Mouse (Mus musculus) left cerebral cortex, adult 2 months (tissue): ENCODE measurements at regions not wholly inside any gene's neighbourhood (a gene's known extent, or its start where the extent isn't known, plus 50 kb on each side); places are given as distances from the start of the nearest gene placed in this dataset.

ENCODE experiments used
- DNase-seq, 2 experiments: peaks; one replicate each; pipeline ENCODE4 v3.0.0; 2021 to 2022; ENCODE audit warnings: low spot score in 2 of 2, mixed read lengths in 1 of 2; ENCODE audit errors: extremely low spot score in 1 of 2
- H3K27ac ChIP-seq: fragments of 200-600 bp; 2 replicates; pipeline ENCODE4 v1.8.1; 2022
- H3K4me3 ChIP-seq: fragments of 200-600 bp; 2 replicates; pipeline ENCODE4 v1.8.1; 2022
- CTCF ChIP-seq: fragments of 200-600 bp; IDR thresholded peaks from 2 replicates; pipeline ENCODE4 v1.8.1; 2022; ENCODE audit warnings: antibody characterized with exemption, mild to moderate bottlenecking, moderate library complexity
- intact Hi-C: fragments of 180-260 bp; cut with DNase I; formaldehyde crosslinking; loops from one replicate; pipeline ENCODE4 v1.15.1; 2025

DNA sequence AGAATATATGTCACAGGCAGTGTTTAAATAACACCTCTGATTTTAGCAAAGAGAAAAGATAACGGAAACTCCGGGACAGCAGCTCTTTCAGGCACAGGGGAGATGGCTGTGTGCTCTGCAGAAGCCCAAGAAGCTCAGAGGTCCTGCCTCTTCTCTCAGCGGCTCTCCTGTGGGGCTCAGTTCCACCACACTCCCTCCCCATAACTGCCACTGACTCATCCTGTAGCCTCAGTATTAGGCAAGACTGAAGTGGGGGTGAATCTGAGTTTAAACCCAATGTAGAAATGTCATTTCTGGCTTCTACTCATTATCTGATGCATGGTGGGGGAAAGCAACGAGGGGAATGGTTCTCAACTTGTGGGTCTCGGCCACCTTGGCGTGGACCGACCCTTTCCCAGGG, 114.3 kb downstream of the Spata18 start:
- intact Hi-C loops, result no loop called here
- Histone ChIP-seq H3K4me3 (no peak overlapping the region), H3K27ac (no peak overlapping the region)
- no peak for DNase-seq
- TF ChIP-seq CTCF, result no peak

DNA sequence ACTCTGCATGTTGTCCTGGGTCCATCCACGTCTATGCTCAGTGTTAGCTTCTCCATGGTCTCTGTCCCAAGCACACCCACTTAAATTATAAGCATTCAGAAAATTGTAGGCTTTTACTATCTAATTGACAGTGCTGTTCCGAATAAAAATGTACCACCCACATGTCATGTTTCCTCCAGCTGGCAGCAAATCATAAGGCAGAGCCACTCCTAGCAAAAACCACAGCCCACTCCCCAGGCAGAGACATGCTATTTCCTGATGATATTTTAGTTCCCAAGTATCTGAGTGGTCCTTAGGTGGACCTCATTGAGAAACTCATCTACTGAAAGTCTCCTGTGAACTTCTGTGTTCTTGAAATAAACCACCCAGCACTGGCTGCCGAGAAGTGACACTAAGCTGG, 117.1 kb downstream of the Spata18 start:
- intact Hi-C loops, result no loop called here
- Histone ChIP-seq H3K27ac (no peak overlapping the region), H3K4me3 (no peak overlapping the region)
- TF ChIP-seq CTCF, result no peak
- no peak for DNase-seq

DNA sequence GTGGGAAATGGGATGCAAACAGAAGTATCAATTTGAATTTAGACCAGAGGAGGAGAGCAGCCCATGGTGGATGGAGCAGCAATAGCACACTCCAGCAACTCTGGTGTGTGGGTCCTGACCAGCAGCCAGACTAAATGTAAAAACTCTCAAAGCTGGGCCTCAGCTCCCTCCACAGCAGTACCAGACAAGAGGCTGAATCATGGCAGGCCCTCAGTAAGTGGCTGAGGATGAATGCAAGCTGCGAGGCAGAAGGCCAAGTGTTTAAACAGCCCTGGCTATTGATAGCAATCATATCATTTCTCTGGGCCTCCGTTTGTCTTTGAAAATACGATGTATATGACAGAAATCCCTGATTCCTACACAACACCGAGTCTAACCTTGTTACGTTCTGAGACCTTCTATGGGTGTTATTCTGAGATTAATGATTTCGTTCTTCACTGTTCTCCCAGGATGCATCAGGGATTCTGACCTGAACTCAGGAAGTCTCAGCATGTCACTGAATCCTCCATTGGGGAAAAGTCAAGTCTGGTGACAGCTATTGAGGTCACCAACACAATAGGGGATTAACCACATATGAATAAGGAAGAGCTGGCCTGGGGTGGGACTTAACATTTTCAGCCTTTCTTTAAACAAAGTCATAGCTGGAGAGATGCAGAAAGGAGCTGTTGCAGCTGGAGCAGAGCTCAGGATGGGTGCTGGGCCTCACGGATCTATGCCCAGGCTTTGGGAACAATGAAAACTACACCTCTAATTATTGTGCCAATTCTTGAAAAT, 124.8 kb downstream of the Spata18 start:
- TF ChIP-seq CTCF, result no peak
- intact Hi-C loops, result no loop called here
- no peak for DNase-seq

DNA sequence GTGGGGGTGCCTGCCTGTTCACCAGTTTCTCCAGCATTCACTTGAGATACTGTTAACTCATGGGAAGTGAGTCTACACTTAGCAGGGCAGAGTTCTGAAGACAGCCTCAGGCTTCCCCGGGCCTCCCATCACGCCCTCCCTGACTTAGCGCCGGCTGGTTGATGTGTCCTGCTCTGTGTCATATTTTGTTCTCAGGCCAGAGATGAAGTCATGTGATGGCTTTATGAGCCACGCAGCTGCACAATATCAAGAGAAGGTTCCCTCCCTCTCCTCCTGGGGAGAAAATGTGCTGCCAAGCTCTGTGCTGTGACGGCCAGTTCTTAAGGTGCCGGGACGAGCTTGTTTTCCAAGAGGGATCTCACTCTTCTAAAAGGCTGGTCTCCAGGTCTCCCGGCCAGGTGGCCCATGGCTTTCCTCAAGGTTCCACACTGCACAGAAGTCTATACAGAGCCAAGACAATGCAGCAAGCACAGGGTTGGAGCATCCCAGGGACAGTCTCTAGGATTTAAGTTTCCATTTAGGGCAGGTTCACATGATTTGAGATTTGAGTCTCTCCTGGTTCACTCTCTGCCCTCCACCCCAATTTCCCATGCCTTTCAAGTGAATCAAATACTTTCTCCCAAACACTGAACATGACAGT, 126.2 kb downstream of the Spata18 start:
- intact Hi-C loops, result no loop called here
- DNase-seq, result no peak
- no peak overlapping the region for H3K27ac ChIP-seq
- H3K4me3 ChIP-seq, result no peak overlapping the region
- TF ChIP-seq CTCF, result no peak

More for the DNA sequence above, 124.8 kb downstream of the Spata18 start:
- no peak overlapping the region for H3K27ac ChIP-seq
- H3K4me3 ChIP-seq, result no peak overlapping the region

DNA sequence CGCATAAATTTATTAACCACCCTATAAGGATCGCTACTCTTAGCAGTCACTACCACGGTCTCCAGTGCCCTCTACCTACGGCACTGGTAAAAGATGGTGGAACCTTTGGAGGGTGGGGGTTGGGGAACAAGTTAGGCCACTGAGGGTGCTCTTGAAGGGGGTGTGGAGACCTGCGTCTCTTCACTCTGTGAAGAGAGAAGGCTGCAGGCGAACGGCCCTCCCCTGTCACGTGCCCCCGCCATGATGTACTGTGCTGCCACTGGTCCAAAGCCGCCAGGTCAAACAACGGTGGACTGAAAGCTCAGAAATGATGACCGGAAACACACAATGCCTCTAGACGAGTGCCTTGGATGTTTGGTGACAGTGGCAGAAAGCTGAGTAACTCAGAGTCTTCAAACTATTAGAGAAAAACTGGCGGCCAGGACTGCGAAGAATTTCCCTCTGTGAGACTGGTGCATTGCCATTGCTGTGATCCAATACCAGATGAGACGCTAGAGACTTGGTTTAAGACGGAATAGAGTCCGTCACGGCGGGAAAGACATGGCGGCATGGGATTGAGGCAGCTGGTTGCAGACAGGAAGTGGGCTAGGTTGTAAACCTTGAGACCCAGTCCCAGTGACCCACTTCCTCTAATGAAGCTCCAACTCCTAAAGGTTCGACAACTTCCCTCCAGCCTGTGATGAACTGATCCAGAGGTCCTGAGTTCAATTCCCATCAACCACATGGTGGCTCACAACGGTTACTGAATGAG, 130.2 kb downstream of the Spata18 start:
- intact Hi-C loops, result no loop called here
- no peak for TF ChIP-seq CTCF
- DNase-seq, result no peak
- no peak overlapping the region for H3K27ac ChIP-seq
- H3K4me3 ChIP-seq, result no peak overlapping the region

DNA sequence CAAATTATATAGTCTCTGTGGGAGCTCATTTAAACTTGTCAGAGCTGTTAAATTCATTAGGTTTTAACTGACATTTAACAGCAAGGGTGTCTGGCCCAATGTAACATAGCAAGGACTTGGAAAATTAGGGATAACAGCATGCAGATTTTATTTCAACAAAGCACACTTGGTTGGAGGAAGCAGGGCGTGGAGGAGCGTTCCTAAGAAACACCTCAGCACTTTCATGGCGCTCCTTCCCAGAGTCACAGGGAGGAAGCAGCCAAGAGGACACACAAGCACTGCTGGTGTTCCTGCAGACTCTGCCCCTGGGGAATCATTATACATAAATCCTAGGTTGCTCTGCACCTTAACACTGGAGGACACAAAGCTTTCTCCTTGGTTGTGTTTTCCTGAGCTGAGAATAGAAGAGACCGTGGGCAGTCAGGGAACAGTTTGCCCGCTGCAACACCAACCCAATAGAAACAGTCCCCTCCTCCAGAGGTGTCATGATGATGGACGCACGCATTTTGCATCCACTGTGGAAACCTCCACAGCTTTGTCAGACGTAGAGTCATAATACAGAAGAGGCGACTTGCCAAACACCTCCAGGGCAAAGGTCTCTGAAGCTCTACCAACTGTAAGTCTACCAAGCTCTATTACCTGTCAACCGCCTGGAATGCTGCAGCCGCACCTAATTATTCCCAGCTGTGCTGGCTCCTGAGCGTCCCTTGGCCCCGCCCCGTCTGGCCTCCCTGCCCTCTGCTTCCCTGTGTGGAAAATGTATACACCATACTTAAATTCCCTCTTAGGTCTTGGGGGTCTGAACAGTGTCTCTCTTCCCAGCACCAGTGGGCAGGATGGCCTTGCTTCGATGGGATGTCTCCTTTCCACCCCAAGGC, 131.3 kb downstream of the Spata18 start:
- DNase-seq, result no peak

DNA sequence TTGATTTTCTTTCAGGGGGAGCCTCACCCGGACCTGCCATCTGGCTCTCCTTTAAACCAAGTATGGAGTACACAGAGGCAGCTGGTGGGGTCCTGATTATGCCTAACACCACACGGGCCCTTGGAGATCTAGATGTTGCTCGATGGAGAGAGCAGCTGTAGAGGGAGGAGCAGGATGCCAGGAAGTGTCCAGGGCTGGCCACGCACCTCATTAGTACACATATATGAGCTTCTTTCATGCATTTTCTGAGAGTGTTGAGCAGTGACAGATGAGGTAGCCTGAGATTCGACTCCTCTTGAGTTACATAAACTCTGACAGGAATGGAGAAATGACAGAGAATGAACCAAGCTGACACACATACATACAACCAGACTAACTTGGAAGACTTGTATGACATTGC, 136.1 kb downstream of the Spata18 start:
- TF ChIP-seq CTCF, result no peak
- intact Hi-C loops, result no loop called here
- Histone ChIP-seq H3K4me3 (no peak overlapping the region), H3K27ac (no peak overlapping the region)
- DNase-seq, result no peak

More for the DNA sequence above, 131.3 kb downstream of the Spata18 start:
- TF ChIP-seq CTCF, result no peak
- intact Hi-C loops, result no loop called here
- no peak overlapping the region for H3K4me3 ChIP-seq
- no peak overlapping the region for H3K27ac ChIP-seq

DNA sequence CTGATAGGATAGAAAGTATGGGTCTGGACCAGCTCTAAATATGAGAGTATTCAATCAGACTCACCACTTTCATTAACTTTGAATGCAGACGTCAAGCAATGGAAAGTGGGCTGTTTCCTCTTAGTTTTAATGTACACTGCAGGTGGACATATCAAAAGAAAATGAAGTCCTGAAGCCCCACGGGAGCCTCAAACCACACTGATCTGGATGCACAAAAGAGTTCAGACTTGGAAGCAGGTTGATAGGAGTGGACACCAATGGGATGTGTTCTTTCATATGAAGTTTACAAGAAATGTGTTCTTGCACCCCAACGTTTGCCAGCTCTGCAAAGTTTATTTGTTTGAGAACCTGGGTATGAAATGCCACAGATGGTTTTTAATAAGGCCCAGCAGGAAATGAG, 141.0 kb downstream of the Spata18 start:
- Histone ChIP-seq H3K4me3 (no peak overlapping the region), H3K27ac (no peak overlapping the region)
- intact Hi-C loops, result no loop called here
- no peak for DNase-seq
- no peak for TF ChIP-seq CTCF

DNA sequence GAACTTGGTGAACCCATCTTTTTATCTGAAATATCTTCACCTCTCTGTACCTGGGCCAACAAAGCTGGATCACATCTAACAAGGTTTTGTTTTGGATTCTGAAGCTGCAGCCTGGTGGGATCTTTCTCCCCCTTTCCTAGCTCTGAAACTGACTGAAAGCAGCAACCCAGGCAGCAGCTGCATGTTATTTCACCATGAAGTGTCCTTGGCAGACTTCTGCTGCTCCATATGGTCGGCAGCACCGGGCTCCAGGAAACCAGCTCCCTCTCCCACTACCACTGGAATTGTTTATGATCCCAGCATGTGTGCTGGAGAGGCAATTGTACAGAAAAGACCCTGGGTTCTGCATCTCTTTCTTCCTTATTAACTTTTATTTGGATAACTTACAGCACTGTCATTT, 145.0 kb downstream of the Spata18 start:
- intact Hi-C loops, result no loop called here
- Histone ChIP-seq H3K27ac (no peak overlapping the region), H3K4me3 (no peak overlapping the region)
- DNase-seq, result no peak
- no peak for TF ChIP-seq CTCF

DNA sequence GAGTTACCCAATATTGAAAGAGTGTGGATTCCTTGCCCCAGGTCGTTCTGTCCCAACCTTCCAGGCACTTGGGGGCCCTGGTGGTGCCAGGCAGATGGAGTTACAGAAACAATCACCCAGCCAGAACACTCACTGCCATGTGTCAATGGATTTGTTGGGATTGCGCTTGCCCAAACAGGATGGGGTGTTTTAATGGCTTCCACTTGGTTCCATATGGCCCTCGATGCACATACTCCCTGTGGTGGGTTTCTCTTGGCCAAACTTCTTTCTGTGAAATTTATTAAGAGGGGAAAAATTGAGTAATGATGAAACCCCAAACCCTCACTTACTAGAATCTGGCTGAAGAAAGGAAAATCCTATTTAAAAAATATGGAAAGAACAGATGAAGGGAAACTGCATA, 146.8 kb downstream of the Spata18 start:
- no peak for DNase-seq
- Histone ChIP-seq H3K4me3 (no peak overlapping the region), H3K27ac (no peak overlapping the region)
- intact Hi-C loops, result no loop called here
- TF ChIP-seq CTCF, result no peak

DNA sequence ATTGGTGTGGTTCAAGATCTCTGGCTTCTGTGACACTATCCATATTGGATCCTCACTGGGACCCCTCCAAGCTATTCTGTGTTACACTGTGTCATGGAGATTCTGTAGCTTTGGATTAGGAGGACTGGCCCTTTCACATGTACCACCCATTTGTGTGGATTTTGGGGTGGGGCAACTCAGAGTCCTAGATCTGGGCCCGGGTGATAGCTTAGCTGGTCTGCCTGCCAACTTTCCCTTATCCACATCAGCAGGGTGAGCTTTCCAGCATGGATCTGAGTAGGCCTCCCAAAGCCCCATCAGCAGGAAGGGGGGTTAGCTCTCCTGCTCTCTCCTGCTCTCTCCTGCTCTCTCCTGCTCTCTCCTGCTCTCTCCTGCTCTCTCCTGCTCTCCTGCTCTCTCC, 152.3 kb downstream of the Spata18 start:
- Histone ChIP-seq H3K27ac (no peak overlapping the region), H3K4me3 (no peak overlapping the region)
- intact Hi-C loops, result no loop called here
- no peak for TF ChIP-seq CTCF
- DNase-seq, result no peak
